Mouse (Mus musculus) 3T3-L1 (cell line): ENCODE measurements at regions not wholly inside any gene's neighbourhood (a gene's known extent, or its start where the extent isn't known, plus 50 kb on each side); places are given as distances from the start of the nearest gene placed in this dataset.

Experiments
- DNase-seq: peaks from one replicate; pipeline ENCODE4 v3.0.0-alpha.2; 2015; ENCODE audit warnings: low read depth, low spot score

DNA sequence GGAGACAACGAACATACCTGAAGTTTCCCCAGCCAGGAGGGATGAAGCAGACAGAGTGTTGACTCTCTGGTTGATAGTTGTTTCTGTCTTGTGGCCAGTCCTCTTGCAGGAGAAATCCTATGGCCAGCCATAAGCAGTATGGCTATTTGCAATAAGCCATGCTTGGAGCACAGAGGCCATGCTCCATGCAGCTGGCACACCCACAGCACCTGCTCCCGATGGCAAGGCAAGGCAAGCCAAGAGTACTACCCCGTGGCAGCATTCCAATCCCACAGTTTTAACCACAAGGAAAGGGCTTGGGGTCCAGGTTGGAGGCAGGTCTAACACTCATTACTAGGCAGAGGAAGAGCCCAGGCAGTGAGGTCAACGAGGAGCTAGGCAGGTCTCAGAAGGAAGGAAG, 181.5 kb downstream of the Bcor start:
- DNase-seq, result peak; percentile 10

DNA sequence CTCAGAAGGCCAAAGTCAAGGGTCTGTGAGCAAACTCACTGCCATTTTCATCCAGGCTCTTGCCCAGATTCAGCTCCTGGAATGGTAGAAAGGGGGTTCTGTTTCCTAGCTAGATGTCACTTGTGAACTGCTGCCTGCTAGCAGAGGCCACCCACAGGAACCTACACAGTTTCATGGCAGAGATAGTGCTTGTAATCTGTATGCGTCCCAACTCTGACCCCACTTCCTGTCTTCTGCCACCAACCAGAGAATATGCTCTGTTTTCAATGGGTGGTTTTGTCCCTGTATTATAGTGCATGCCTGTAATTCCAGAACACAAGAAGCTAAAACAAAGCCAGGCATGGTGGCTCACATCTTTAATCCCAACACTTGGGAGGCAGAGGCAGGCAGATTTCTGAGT, 176.9 kb downstream of the Bcor start:
- no peak for DNase-seq
